Mouse (Mus musculus) neural tube, embryonic 15.5 days (tissue): ENCODE results near the gene Bola3. TPM values are rescaled to one million over a fixed set of nuclear protein-coding genes. Genes with fewer than 3 reads are reported as not detected.

Source experiments
- ATAC-seq: fragments of 200-750 bp; cut with Nextera tagmentation; 2 replicates; pipeline ENCODE4 v1.8.0; 2017; ENCODE audit warnings: mild to moderate bottlenecking, moderate TSS enrichment, moderate library complexity; ENCODE audit not compliant: low FRiP score
- H3K27ac ChIP-seq: fragments of 300-500 bp; sonication (generic); replicated peaks from 2 replicates; pipeline ENCODE4 v1.5.1; 2015; ENCODE audit warnings: mild to moderate bottlenecking, inconsistent platforms
- H3K27me3 ChIP-seq: fragments of 300-500 bp; sonication (generic); replicated peaks from 2 replicates; pipeline ENCODE4 v1.6.1; 2015; ENCODE audit warnings: inconsistent platforms
- H3K36me3 ChIP-seq: fragments of 300-500 bp; sonication (generic); 2 replicates; pipeline ENCODE4 v1.6.1; 2015; ENCODE audit warnings: inconsistent platforms
- H3K4me1 ChIP-seq: fragments of 300-500 bp; sonication (generic); 2 replicates; pipeline ENCODE4 v1.6.1; 2015; ENCODE audit warnings: inconsistent platforms
- H3K4me2 ChIP-seq: fragments of 300-500 bp; sonication (generic); 2 replicates; pipeline ENCODE4 v1.6.1; 2015; ENCODE audit warnings: inconsistent platforms, mild to moderate bottlenecking, moderate library complexity
- H3K4me3 ChIP-seq: fragments of 300-500 bp; sonication (generic); replicated peaks from 2 replicates; pipeline ENCODE4 v1.5.1; 2015; ENCODE audit warnings: mild to moderate bottlenecking, inconsistent platforms
- H3K9ac ChIP-seq: fragments of 300-500 bp; sonication (generic); replicated peaks from 2 replicates; pipeline ENCODE4 v1.6.1; 2015; ENCODE audit warnings: mild to moderate bottlenecking, inconsistent platforms
- H3K9me3 ChIP-seq: fragments of 300-500 bp; sonication (generic); replicated peaks from 2 replicates; pipeline ENCODE4 v1.6.1; 2016; ENCODE audit warnings: inconsistent platforms
- WGBS: fragments of 180-500 bp; shearing (Covaris S2); methylation state at CpG from one replicate; pipeline ENCODE4 v1.1.7; 2015; ENCODE audit warnings: mixed read lengths; 5-methylcytosine and 5-hydroxymethylcytosine counted together
- polyA plus RNA-seq: library from polyadenylated mRNA; unstranded; fragments of >200 nt; fragmentation: Nextera tagmentation; extraction: Ambion mirVana; gene quantifications from 2 replicates; pipeline ENCODE4 v1.2.1, GENCODE M21; 2015

Gene Bola3
- polyA plus RNA-seq, 1 experiment from 2014 or later = 60.1 TPM

- Histone ChIP-seq H3K4me1 (peaks cover 28% of the 10 kb centered on the region), H3K4me3 (peak overlapping the region; percentile 92), H3K36me3 (peaks cover 24% of the 10 kb centered on the region), H3K9me3 (no peaks in the 10 kb centered on the region), H3K4me2 (peak overlapping the region; percentile 78), H3K27ac (no peak overlapping the region), H3K9ac (peak overlapping the region; percentile 97), H3K27me3 (no peaks in the 10 kb centered on the region)
- 83% methylated on average over 7 of the region's 7 CpGs for WGBS
- no peak for ATAC-seq
Observed at GRCm38 (mm10) chr6:83350172-83350571, 1.2 kb downstream of the Bola3 start.

GRCm38 (mm10) chr6:83350851-83351405, 2.0 kb downstream of the Bola3 start:
- H3K27ac ChIP-seq = no peak overlapping the region
- no peaks in the 10 kb centered on the region for H3K27me3 ChIP-seq
- peaks cover 28% of the 10 kb centered on the region for H3K4me1 ChIP-seq
- H3K36me3 ChIP-seq = peaks cover 31% of the 10 kb centered on the region
- H3K9me3 ChIP-seq = no peaks in the 10 kb centered on the region
- no peak overlapping the region for H3K4me3 ChIP-seq
- H3K9ac ChIP-seq = no peak overlapping the region
- no peak overlapping the region for H3K4me2 ChIP-seq
- no peak for ATAC-seq
- 92% methylated on average over 16 of the region's 16 CpGs for WGBS

GRCm38 (mm10) chr6:83351490-83352160, 2.7 kb downstream of the Bola3 start:
- 83% methylated on average over 7 of the region's 7 CpGs for WGBS
- Histone ChIP-seq H3K36me3 (peaks cover 32% of the 10 kb centered on the region), H3K4me1 (peaks cover 28% of the 10 kb centered on the region), H3K9ac (no peak overlapping the region), H3K4me3 (no peak overlapping the region), H3K9me3 (no peaks in the 10 kb centered on the region), H3K4me2 (no peak overlapping the region), H3K27me3 (no peaks in the 10 kb centered on the region), H3K27ac (no peak overlapping the region)
- no peak for ATAC-seq

GRCm38 (mm10) chr6:83352666-83353410, 3.9 kb downstream of the Bola3 start:
- H3K9me3 ChIP-seq = no peaks in the 10 kb centered on the region
- H3K27ac ChIP-seq = no peak overlapping the region
- no peak for ATAC-seq
- peaks cover 32% of the 10 kb centered on the region for H3K36me3 ChIP-seq
- peaks cover 28% of the 10 kb centered on the region for H3K4me1 ChIP-seq
- H3K27me3 ChIP-seq = no peaks in the 10 kb centered on the region
- 92% methylated on average over 24 of the region's 24 CpGs for WGBS
- H3K4me2 ChIP-seq = no peak overlapping the region
- H3K9ac ChIP-seq = no peak overlapping the region
- no peak overlapping the region for H3K4me3 ChIP-seq

- Histone ChIP-seq H3K4me2 (no peak overlapping the region), H3K27me3 (no peaks in the 10 kb centered on the region), H3K4me3 (no peak overlapping the region), H3K36me3 (peaks cover 49% of the 10 kb centered on the region), H3K27ac (no peak overlapping the region), H3K9ac (no peak overlapping the region), H3K4me1 (peaks cover 19% of the 10 kb centered on the region), H3K9me3 (no peaks in the 10 kb centered on the region)
- WGBS = 89% methylated on average over 9 of the region's 9 CpGs
- ATAC-seq = no peak
Observed at GRCm38 (mm10) chr6:83354856-83355781, 6.2 kb downstream of the Bola3 start.

GRCm38 (mm10) chr6:83356569-83357138, 7.7 kb downstream of the Bola3 start:
- H3K27ac ChIP-seq = no peak overlapping the region
- H3K4me2 ChIP-seq = no peak overlapping the region
- H3K4me1 ChIP-seq = peaks cover 8% of the 10 kb centered on the region; the same call in 1 of the 2 replicates
- no peaks in the 10 kb centered on the region for H3K27me3 ChIP-seq
- H3K36me3 ChIP-seq = peaks cover 50% of the 10 kb centered on the region
- ATAC-seq = peak; percentile 68
- no peak overlapping the region for H3K4me3 ChIP-seq
- no peak overlapping the region for H3K9ac ChIP-seq
- WGBS = 26% methylated on average over 7 of the region's 7 CpGs
- no peaks in the 10 kb centered on the region for H3K9me3 ChIP-seq

- Histone ChIP-seq H3K4me3 (no peak overlapping the region), H3K4me2 (no peak overlapping the region), H3K4me1 (peaks cover 3% of the 10 kb centered on the region; the same call in 1 of the 2 replicates), H3K27me3 (no peaks in the 10 kb centered on the region), H3K9ac (no peak overlapping the region), H3K36me3 (peaks cover 50% of the 10 kb centered on the region), H3K9me3 (no peaks in the 10 kb centered on the region), H3K27ac (no peak overlapping the region)
- no peak for ATAC-seq
- WGBS = 92% methylated on average over 10 of the region's 10 CpGs
Observed at GRCm38 (mm10) chr6:83357436-83357835, 8.5 kb downstream of the Bola3 start.

- ATAC-seq = no peak
- Histone ChIP-seq H3K4me3 (no peak overlapping the region), H3K9me3 (no peaks in the 10 kb centered on the region), H3K27me3 (no peaks in the 10 kb centered on the region), H3K4me1 (no peaks in the 10 kb centered on the region), H3K27ac (no peak overlapping the region), H3K36me3 (peaks cover 27% of the 10 kb centered on the region), H3K9ac (no peak overlapping the region), H3K4me2 (no peak overlapping the region)
- 89% methylated on average over 11 of the region's 11 CpGs for WGBS
Observed at GRCm38 (mm10) chr6:83361523-83362248, 12.7 kb downstream of the Bola3 start.

GRCm38 (mm10) chr6:83363075-83363474, 14.1 kb downstream of the Bola3 start:
- Histone ChIP-seq H3K4me3 (no peak overlapping the region), H3K27ac (no peak overlapping the region), H3K27me3 (no peaks in the 10 kb centered on the region), H3K36me3 (peaks cover 39% of the 10 kb centered on the region), H3K9me3 (no peaks in the 10 kb centered on the region), H3K9ac (no peak overlapping the region), H3K4me1 (no peaks in the 10 kb centered on the region), H3K4me2 (no peak overlapping the region)
- WGBS = 94% methylated on average over 12 of the region's 12 CpGs
- no peak for ATAC-seq

- WGBS = 92% methylated on average over 21 of the region's 21 CpGs
Observed at GRCm38 (mm10) chr6:83370316-83370965, 21.5 kb downstream of the Bola3 start.

More at GRCm38 (mm10) chr6:83370316-83370965, 21.5 kb downstream of the Bola3 start:
- H3K27me3 ChIP-seq = no peaks in the 10 kb centered on the region
- no peak overlapping the region for H3K4me2 ChIP-seq
- H3K4me1 ChIP-seq = no peaks in the 10 kb centered on the region
- H3K36me3 ChIP-seq = peaks cover 94% of the 10 kb centered on the region
- H3K4me3 ChIP-seq = no peak overlapping the region
- no peak for ATAC-seq
- no peak overlapping the region for H3K27ac ChIP-seq
- no peaks in the 10 kb centered on the region for H3K9me3 ChIP-seq
- no peak overlapping the region for H3K9ac ChIP-seq
